In the genomic region with DNA sequence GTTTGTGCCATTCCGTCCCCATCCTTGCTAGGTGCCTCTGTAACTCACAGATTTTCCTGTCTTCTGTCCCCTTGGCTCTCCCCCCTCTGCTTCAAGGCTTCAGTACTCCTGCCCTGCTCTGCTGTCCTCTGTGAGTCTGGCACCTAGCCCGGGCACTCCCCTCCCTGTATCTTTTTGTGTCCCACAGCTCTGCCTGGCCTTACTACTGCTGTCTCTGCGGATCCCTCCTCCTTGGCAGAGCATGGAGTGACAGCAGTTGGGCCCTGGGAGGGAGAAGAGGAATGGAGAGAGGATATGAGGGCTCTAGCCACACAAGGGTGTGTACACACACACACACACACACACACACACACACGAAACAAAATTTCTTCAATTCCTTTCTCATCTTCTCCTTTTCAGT, we compare ENCODE assay signal across 8 mouse cellular contexts. TPM values are rescaled to one million over a fixed set of nuclear protein-coding genes. Genes with fewer than 3 reads are reported as not detected.
A peak's percentile ranks its signal among the peaks of the same experiment; 100 is the strongest.
DNase-seq lines count a peak whose midpoint lies in the region; ATAC-seq and TF ChIP-seq lines count a peak whose summit lies in the region.

Gene Cbln3, minus strand, starts transcription at position 227 of the 400 bp plus-strand sequence.

- peak within 1 kb of the TSS; percentile 75 for H3K4me2 ChIP-seq in heart, embryonic 11.5 days
- peak within 1 kb of the TSS; percentile 83 for H3K4me2 ChIP-seq in kidney, embryonic 15.5 days

- H3K36me3 ChIP-seq in heart, embryonic 11.5 days (ENCODE audit: control insufficient read depth, insufficient read depth, low read length) = peaks cover 14% of the 10 kb centered on the region
- H3K36me3 ChIP-seq in kidney, embryonic 15.5 days = peaks cover 32% of the 10 kb centered on the region
- H3K36me3 ChIP-seq in testis, adult 2 months (ENCODE audit: control insufficient read depth, insufficient read depth, low read length) = no peaks in the 10 kb centered on the region

- H3K27me3 ChIP-seq in heart, embryonic 11.5 days (ENCODE audit: control insufficient read depth, insufficient read depth, low read length) = no peaks in the 10 kb centered on the region
- H3K27me3 ChIP-seq in kidney, embryonic 15.5 days = no peaks in the 10 kb centered on the region
- no peaks in the 10 kb centered on the region for H3K27me3 ChIP-seq in testis, adult 2 months (ENCODE audit: control insufficient read depth, insufficient read depth, low read length)

- peak within 1 kb of the TSS; percentile 89 for H3K9ac ChIP-seq in heart, embryonic 11.5 days (ENCODE audit: low read depth, low read length)
- H3K9ac ChIP-seq in kidney, embryonic 15.5 days = peak within 1 kb of the TSS; percentile 87

- WGBS in heart, embryonic 11.5 days (ENCODE audit: insufficient replicate concordance) = 30% methylated on average over 4 of the region's 4 CpGs
- WGBS in kidney, embryonic 15.5 days = 30% methylated on average over 4 of the region's 4 CpGs

- no peaks in the 10 kb centered on the region for H3K9me3 ChIP-seq in heart, embryonic 11.5 days (replicated peaks; ENCODE audit: control insufficient read depth, low read length)
- H3K9me3 ChIP-seq in kidney, embryonic 15.5 days (replicated peaks) = no peaks in the 10 kb centered on the region

- no peak for TF ChIP-seq CTCF in testis, adult 2 months (IDR thresholded peaks at IDR 0.05; ENCODE audit: control insufficient read depth, insufficient read depth, insufficient replicate concordance, low read depth, low read length)

- TF ChIP-seq POLR2A in testis, adult 2 months (IDR thresholded peaks at IDR 0.05; ENCODE audit: control insufficient read depth, low read depth, low read length) = no peak

- H3K4me1 ChIP-seq in heart, embryonic 11.5 days (ENCODE audit: control insufficient read depth, insufficient read depth, low read length) = peaks cover 19% of the 10 kb centered on the region
- peaks cover 36% of the 10 kb centered on the region for H3K4me1 ChIP-seq in kidney, embryonic 15.5 days
- H3K4me1 ChIP-seq in testis, adult 2 months (ENCODE audit: control insufficient read depth, insufficient read depth, low read length) = peaks cover 29% of the 10 kb centered on the region

- 0 out of 2 replicates have a peak, but pooled peaks have one; percentile 4 for ATAC-seq in common myeloid progenitor, adult 5-6 weeks (replicated peaks; ENCODE audit: low read depth, poor library complexity, severe bottlenecking)
- no peak for ATAC-seq in heart, embryonic 11.5 days (replicated peaks; ENCODE audit: insufficient number of reproducible peaks, low FRiP score, low TSS enrichment)
- ATAC-seq in kidney, embryonic 15.5 days (replicated peaks; ENCODE audit: low FRiP score) = peak; percentile 47

- peak within 1 kb of the TSS; percentile 94 for H3K27ac ChIP-seq in heart, embryonic 11.5 days (ENCODE audit: low read depth, low read length)
- peak within 1 kb of the TSS; percentile 99 for H3K27ac ChIP-seq in kidney, embryonic 15.5 days
- H3K27ac ChIP-seq in testis, adult 2 months (ENCODE audit: control insufficient read depth, insufficient read depth, low read depth, low read length) = peak within 1 kb of the TSS; percentile 54

- H3K4me3 ChIP-seq in heart, embryonic 11.5 days (ENCODE audit: low read depth, low read length) = peak within 1 kb of the TSS; percentile 60
- peak within 1 kb of the TSS; percentile 81 for H3K4me3 ChIP-seq in kidney, embryonic 15.5 days (replicated peaks)
- H3K4me3 ChIP-seq in testis, adult 2 months (ENCODE audit: control insufficient read depth, low read depth, low read length) = peak within 1 kb of the TSS; percentile 80

- DNase-seq in 3134 (ENCODE audit: extremely low read depth, insufficient read length, low spot score) = peak; percentile 34
- peak; percentile 47 for DNase-seq in MEL-GATA-1-ER (ENCODE audit: extremely low read depth, low read depth)
- DNase-seq in lung, postnatal 25 days (ENCODE audit: low spot score) = peak; percentile 27
- DNase-seq in thymus, postnatal 0 days (ENCODE audit: low spot score) = no peak

RNA-seq across cellular contexts. Expression of gene Cbln3, which starts in this region (rescaled TPM):
- total RNA-seq in common myeloid progenitor, adult 5-6 weeks (2017) = not detected in 2 replicates
- 0.30 and 0.42 TPM in 2 replicates for polyA plus RNA-seq in heart, embryonic 11.5 days (2014; fragmentation: Nextera tagmentation; extraction: Ambion mirVana)
- 0.33 and 0.65 TPM in 2 replicates for polyA plus RNA-seq in kidney, embryonic 15.5 days (2015; fragmentation: Nextera tagmentation; extraction: Ambion mirVana)
- polyA plus RNA-seq in testis, adult 2 months (2012; rRNA removed) = 1.0 and 1.1 TPM in 2 replicates
- polyA plus RNA-seq in thymus, postnatal 0 days (2015; fragmentation: Nextera tagmentation; extraction: Ambion mirVana) = 0.05 and 0.12 TPM in 2 replicates

Comparison
In these comparisons a context has a peak if more than half of its experiments do, and no peak if none do; other contexts are left out.
1. Peak in ATAC-seq in common myeloid progenitor, adult 5-6 weeks; RNA of the gene not detected or under 1 TPM.
2. Peak in ATAC-seq, H3K4me3 ChIP-seq, H3K27ac ChIP-seq, H3K9ac ChIP-seq and H3K4me2 ChIP-seq in kidney, embryonic 15.5 days; RNA of the gene not detected or under 1 TPM.